ENCODE assay signal across 30 mouse cellular contexts in genomic region chr5:120468830-120469229, GRCm38 (mm10). TPM values are rescaled to one million over a fixed set of nuclear protein-coding genes. Genes with fewer than 3 reads are reported as not detected.
DNase-seq lines count a peak whose midpoint lies in the region; ATAC-seq and TF ChIP-seq lines count a peak whose summit lies in the region.
"Had no signal": no experiment of that assay in that cellular context is flagged by ENCODE, and none has a peak within 500 bp of the region (broad histone marks: within the 10 kb centered on the region; RNA-seq: fewer than 3 reads in every experiment).

No protein-coding gene starts in this region.

- no peaks in the 10 kb centered on the region for H3K9me3 ChIP-seq in liver, embryonic 15.5 days (replicated peaks)
- H3K9me3 ChIP-seq in liver, embryonic 12.5 days (replicated peaks) = no peaks in the 10 kb centered on the region; the same call in 1 of the 2 replicates
- H3K9me3 ChIP-seq in liver, postnatal 0 days (ENCODE audit: low read length) = no peaks in the 10 kb centered on the region
- H3K9me3 ChIP-seq: embryonic facial prominence, embryonic 15.5 days; forebrain, embryonic 10.5 days; forebrain, embryonic 12.5 days had no signal

- TF ChIP-seq EP300 in liver, postnatal 0 days (IDR thresholded peaks at IDR 0.05; ENCODE audit: low read depth) = no peak

- ATAC-seq in liver, embryonic 15.5 days (ENCODE audit: insufficient read depth) = 0 out of 2 replicates have a peak, but pooled peaks have one; percentile 9
- ATAC-seq in liver, embryonic 12.5 days = no peak
- no peak for ATAC-seq in liver, postnatal 0 days
- ATAC-seq: forebrain, embryonic 14.5 days had no signal

- no peak for TF ChIP-seq POLR2A in small intestine, adult 2 months (IDR thresholded peaks at IDR 0.05; ENCODE audit: low read depth, low read length)

- intact Hi-C loops in left cerebral cortex, postnatal 4 days (cut with DNase I) = no loop called here

- H3K4me2 ChIP-seq in liver, embryonic 15.5 days = no peak overlapping the region
- H3K4me2 ChIP-seq in liver, embryonic 12.5 days = no peak overlapping the region
- H3K4me2 ChIP-seq in liver, postnatal 0 days (ENCODE audit: low read depth, low read length) = no peak overlapping the region
- H3K4me2 ChIP-seq: embryonic facial prominence, embryonic 13.5 days; embryonic facial prominence, embryonic 15.5 days; forebrain, embryonic 12.5 days had no signal

- no peak overlapping the region for H3K4me3 ChIP-seq in liver, embryonic 15.5 days (replicated peaks)
- H3K4me3 ChIP-seq in liver, embryonic 12.5 days = no peak overlapping the region
- H3K4me3 ChIP-seq in liver, postnatal 0 days (ENCODE audit: low read depth, low read length) = no peak overlapping the region
- no peak overlapping the region for H3K4me3 ChIP-seq in small intestine, adult 2 months (ENCODE audit: low read depth, low read length)
- H3K4me3 ChIP-seq: embryonic facial prominence, embryonic 13.5 days; embryonic facial prominence, embryonic 15.5 days; erythroblast, embryonic 14.5 days; forebrain, embryonic 10.5 days; forebrain, embryonic 12.5 days had no signal

- 65% methylated on average over 6 of the region's 6 CpGs for WGBS in liver, embryonic 15.5 days (ENCODE audit: insufficient replicate concordance)
- WGBS in liver, embryonic 12.5 days (ENCODE audit: insufficient replicate concordance) = 55% methylated on average over 6 of the region's 6 CpGs
- WGBS in liver, postnatal 0 days (ENCODE audit: insufficient replicate concordance) = 63% methylated on average over 6 of the region's 6 CpGs
- 60% methylated on average over 6 of the region's 6 CpGs for WGBS in small intestine, adult 2 months

- H3K4me1 ChIP-seq in liver, embryonic 15.5 days (replicated peaks) = peaks cover 15% of the 10 kb centered on the region
- H3K4me1 ChIP-seq in liver, embryonic 12.5 days = 0 out of 2 replicates have a peak, but pooled peaks cover 4% of the 10 kb centered on the region
- H3K4me1 ChIP-seq in liver, postnatal 0 days (ENCODE audit: insufficient read depth) = peaks cover 20% of the 10 kb centered on the region
- H3K4me1 ChIP-seq in small intestine, adult 2 months (ENCODE audit: control insufficient read depth, insufficient read depth, insufficient read length, low read length) = peaks cover 22% of the 10 kb centered on the region
- H3K4me1 ChIP-seq: embryonic facial prominence, embryonic 13.5 days; embryonic facial prominence, embryonic 15.5 days had no signal

- H3K9ac ChIP-seq in liver, embryonic 15.5 days = no peak overlapping the region
- no peak overlapping the region for H3K9ac ChIP-seq in liver, embryonic 12.5 days
- no peak overlapping the region; the same call in 1 of the 2 replicates for H3K9ac ChIP-seq in liver, postnatal 0 days (replicated peaks)
- H3K9ac ChIP-seq: embryonic facial prominence, embryonic 13.5 days; embryonic facial prominence, embryonic 15.5 days; forebrain, embryonic 12.5 days had no signal

- no peaks in the 10 kb centered on the region for H3K36me3 ChIP-seq in liver, embryonic 15.5 days (replicated peaks)
- H3K36me3 ChIP-seq in liver, embryonic 12.5 days = no peaks in the 10 kb centered on the region
- H3K36me3 ChIP-seq in liver, postnatal 0 days (replicated peaks; ENCODE audit: insufficient read depth, low read length) = no peaks in the 10 kb centered on the region
- H3K36me3 ChIP-seq in small intestine, adult 2 months (ENCODE audit: control insufficient read depth, insufficient read depth, low read length) = no peaks in the 10 kb centered on the region
- H3K36me3 ChIP-seq: embryonic facial prominence, embryonic 13.5 days; embryonic facial prominence, embryonic 15.5 days; forebrain, embryonic 10.5 days; forebrain, embryonic 12.5 days had no signal

- H3K27ac ChIP-seq in liver, embryonic 15.5 days (replicated peaks) = no peak overlapping the region
- H3K27ac ChIP-seq in liver, embryonic 12.5 days = no peak overlapping the region
- H3K27ac ChIP-seq in liver, postnatal 0 days (ENCODE audit: low read depth) = peak overlapping the region; percentile 80
- H3K27ac ChIP-seq in small intestine, adult 2 months (ENCODE audit: insufficient read depth, low read depth, low read length) = peak overlapping the region; percentile 2; the same call in 1 of the 2 replicates
- H3K27ac ChIP-seq: embryonic facial prominence, embryonic 13.5 days; embryonic facial prominence, embryonic 15.5 days; forebrain, embryonic 10.5 days; forebrain, embryonic 12.5 days had no signal

- H3K27me3 ChIP-seq in liver, embryonic 15.5 days = no peaks in the 10 kb centered on the region; the same call in 1 of the 2 replicates
- peaks cover 37% of the 10 kb centered on the region for H3K27me3 ChIP-seq in liver, embryonic 12.5 days (replicated peaks)
- 0 out of 2 replicates have a peak, but pooled peaks cover 2% of the 10 kb centered on the region for H3K27me3 ChIP-seq in liver, postnatal 0 days (ENCODE audit: insufficient read depth, low read length)
- H3K27me3 ChIP-seq in small intestine, adult 2 months (ENCODE audit: control insufficient read depth, insufficient read depth, low read length) = no peaks in the 10 kb centered on the region
- H3K27me3 ChIP-seq: forebrain, embryonic 12.5 days had no signal

- DNase-seq in kidney, adult 9 months = peak; percentile 19
- DNase-seq in kidney, adult 11 months = no peak
- no peak for DNase-seq in liver, postnatal 0 days
- no peak for DNase-seq in left cerebral cortex, postnatal 4 days
- no peak for DNase-seq in ovary, postnatal 14 days (ENCODE audit: low spot score)
- DNase-seq: adrenal gland, adult 2 months; adrenal gland, postnatal 10 days; adrenal gland, postnatal 25 days; cerebellum, adult 11 months; cerebellum, adult 18-20 months; cerebellum, adult 8-10 months; cerebellum, adult 9-11 months; cerebellum, postnatal 14 days; cerebellum, postnatal 36 days; embryo, embryonic 11 days had no signal

- TF ChIP-seq CTCF in liver, postnatal 0 days (IDR thresholded peaks at IDR 0.05; ENCODE audit: low read depth) = no peak
- TF ChIP-seq CTCF in small intestine, adult 2 months (IDR thresholded peaks at IDR 0.05; ENCODE audit: extremely low read depth, insufficient read length, insufficient replicate concordance, low read depth, low read length) = no peak

RNA-seq across cellular contexts. Expression of gene Sdsl, which starts 3.8 kb away (rescaled TPM):
- polyA plus RNA-seq in liver, embryonic 15.5 days (2015; fragmentation: Nextera tagmentation; extraction: Ambion mirVana) = 4.5 and 5.8 TPM in 2 replicates
- polyA plus RNA-seq in liver, embryonic 12.5 days (2016; fragmentation: Nextera tagmentation; extraction: Ambion mirVana) = 1.1 TPM in 2 replicates
- polyA plus RNA-seq in liver, postnatal 0 days (2015; fragmentation: Nextera tagmentation; extraction: Ambion mirVana) = 21.0 and 24.5 TPM in 2 replicates
- polyA plus RNA-seq in small intestine, adult 2 months (2012; rRNA removed) = 27.3 and 46.4 TPM in 2 replicates
- total RNA-seq in left cerebral cortex, postnatal 4 days (2021) = 1 to 10 TPM; 2.4 to 3.7 TPM
- polyA plus RNA-seq: erythroblast, embryonic 14.5 days had no signal

RNA-seq across cellular contexts. Expression of gene Sds, which starts 7.5 kb away (rescaled TPM):
- 1.6 and 2.3 TPM in 2 replicates for polyA plus RNA-seq in liver, embryonic 15.5 days (2015; fragmentation: Nextera tagmentation; extraction: Ambion mirVana)
- polyA plus RNA-seq in liver, embryonic 12.5 days (2016; fragmentation: Nextera tagmentation; extraction: Ambion mirVana) = not detected in 2 replicates
- polyA plus RNA-seq in liver, postnatal 0 days (2015; fragmentation: Nextera tagmentation; extraction: Ambion mirVana) = 32.4 and 32.5 TPM in 2 replicates
- not detected in 2 replicates for polyA plus RNA-seq in small intestine, adult 2 months (2012; rRNA removed)
- not detected for total RNA-seq in left cerebral cortex, postnatal 4 days (2021)
- total RNA-seq: adrenal gland, postnatal 25 days; common myeloid progenitor, adult 5-6 weeks; MEL had no signal
- polyA plus RNA-seq: brain, embryonic 14.5 days; embryonic facial prominence, embryonic 11.5 days; embryonic facial prominence, embryonic 13.5 days; embryonic facial prominence, embryonic 15.5 days; erythroblast, embryonic 14.5 days; forebrain, embryonic 10.5 days; forebrain, embryonic 12.5 days; forebrain, embryonic 14.5 days had no signal

RNA-seq across cellular contexts. Expression of gene Plbd2, which starts 34.6 kb away (rescaled TPM):
- 18.0 and 18.9 TPM in 2 replicates for polyA plus RNA-seq in liver, embryonic 15.5 days (2015; fragmentation: Nextera tagmentation; extraction: Ambion mirVana)
- 23.2 and 27.4 TPM in 2 replicates for polyA plus RNA-seq in liver, embryonic 12.5 days (2016; fragmentation: Nextera tagmentation; extraction: Ambion mirVana)
- polyA plus RNA-seq in liver, postnatal 0 days (2015; fragmentation: Nextera tagmentation; extraction: Ambion mirVana) = 53.6 and 54.1 TPM in 2 replicates
- polyA plus RNA-seq in small intestine, adult 2 months (2012; rRNA removed) = 19.9 and 24.3 TPM in 2 replicates
- total RNA-seq in left cerebral cortex, postnatal 4 days (2021) = 10 to 100 TPM; 38.8 to 43.9 TPM

RNA-seq across cellular contexts. Expression of gene Lhx5, which starts 37.3 kb away (rescaled TPM):
- polyA plus RNA-seq in liver, embryonic 15.5 days (2015; fragmentation: Nextera tagmentation; extraction: Ambion mirVana) = not detected in 2 replicates
- not detected in 2 replicates for polyA plus RNA-seq in liver, embryonic 12.5 days (2016; fragmentation: Nextera tagmentation; extraction: Ambion mirVana)
- polyA plus RNA-seq in liver, postnatal 0 days (2015; fragmentation: Nextera tagmentation; extraction: Ambion mirVana) = not detected in 2 replicates
- polyA plus RNA-seq in small intestine, adult 2 months (2012; rRNA removed) = 0.38 TPM in 2 replicates
- total RNA-seq in left cerebral cortex, postnatal 4 days (2021) = 1 to 10 TPM in 1 of 2 experiments, under 1 TPM in 1; 0.86 to 1.4 TPM
- total RNA-seq: adrenal gland, adult 2 months; adrenal gland, postnatal 10 days; adrenal gland, postnatal 25 days; adrenal gland, postnatal 4 days; common myeloid progenitor, adult 5-6 weeks; MEL had no signal
- polyA plus RNA-seq: adrenal gland, adult 2 months; C2C12; erythroblast, embryonic 14.5 days had no signal

RNA-seq across cellular contexts. Expression of gene Slc8b1, which starts 42.1 kb away (rescaled TPM):
- 7.4 and 8.2 TPM in 2 replicates for polyA plus RNA-seq in liver, embryonic 15.5 days (2015; fragmentation: Nextera tagmentation; extraction: Ambion mirVana)
- 4.2 and 6.0 TPM in 2 replicates for polyA plus RNA-seq in liver, embryonic 12.5 days (2016; fragmentation: Nextera tagmentation; extraction: Ambion mirVana)
- 15.3 and 17.1 TPM in 2 replicates for polyA plus RNA-seq in liver, postnatal 0 days (2015; fragmentation: Nextera tagmentation; extraction: Ambion mirVana)
- 8.0 and 12.1 TPM in 2 replicates for polyA plus RNA-seq in small intestine, adult 2 months (2012; rRNA removed)
- 1 to 10 TPM; 3.3 to 4.6 TPM for total RNA-seq in left cerebral cortex, postnatal 4 days (2021)

Comparison
In these comparisons a context has a peak if more than half of its experiments do, and no peak if none do; other contexts are left out.
1. H3K27ac ChIP-seq: peak in liver, postnatal 0 days (single experiment) and small intestine, adult 2 months (single experiment); none in liver, embryonic 15.5 days (single experiment) and liver, embryonic 12.5 days (single experiment).
2. RNA of gene Sds, which starts 7.5 kb away (polyA plus RNA-seq): 32.4 to 32.5 TPM in liver, postnatal 0 days; 1.6 to 2.3 TPM in liver, embryonic 15.5 days, not detected in liver, embryonic 12.5 days and not detected in small intestine, adult 2 months; every median in the first group is over 10 times any median in the second.